Mouse (Mus musculus) stomach, postnatal 0 days (tissue): ENCODE data around the gene Dnaaf1.

Source experiments
- CTCF ChIP-seq: IDR thresholded peaks from 2 replicates; pipeline ENCODE4 v1.5.1; 2016; ENCODE audit warnings: antibody characterized with exemption, low read depth, mild to moderate bottlenecking, moderate library complexity
- EP300 ChIP-seq: optimal IDR thresholded peaks from 2 replicates; pipeline ENCODE3; 2016; ENCODE audit warnings: antibody characterized with exemption

- TF ChIP-seq EP300 = no peak
- no peak for TF ChIP-seq CTCF
Observed at GRCm38 (mm10) chr8:119530937-119531336, 44.1 kb upstream of the Dnaaf1 start.
